Mouse (Mus musculus) adrenal gland, postnatal 14 days (tissue): ENCODE measurements around the gene Krt33b. TPM values are rescaled to one million over a fixed set of nuclear protein-coding genes. Genes with fewer than 3 reads are reported as not detected.

Experiments used
- DNase-seq: peaks from one replicate; pipeline ENCODE4 v3.0.0; 2021; ENCODE audit warnings: mixed read lengths
- total RNA-seq: library from RNA; stranded (reverse); gene quantifications from 2 replicates; pipeline ENCODE4 v1.2.3, GENCODE M21; 2021

Krt33b gene
- total RNA-seq, 1 experiment from 2014 or later, result not detected

DNA sequence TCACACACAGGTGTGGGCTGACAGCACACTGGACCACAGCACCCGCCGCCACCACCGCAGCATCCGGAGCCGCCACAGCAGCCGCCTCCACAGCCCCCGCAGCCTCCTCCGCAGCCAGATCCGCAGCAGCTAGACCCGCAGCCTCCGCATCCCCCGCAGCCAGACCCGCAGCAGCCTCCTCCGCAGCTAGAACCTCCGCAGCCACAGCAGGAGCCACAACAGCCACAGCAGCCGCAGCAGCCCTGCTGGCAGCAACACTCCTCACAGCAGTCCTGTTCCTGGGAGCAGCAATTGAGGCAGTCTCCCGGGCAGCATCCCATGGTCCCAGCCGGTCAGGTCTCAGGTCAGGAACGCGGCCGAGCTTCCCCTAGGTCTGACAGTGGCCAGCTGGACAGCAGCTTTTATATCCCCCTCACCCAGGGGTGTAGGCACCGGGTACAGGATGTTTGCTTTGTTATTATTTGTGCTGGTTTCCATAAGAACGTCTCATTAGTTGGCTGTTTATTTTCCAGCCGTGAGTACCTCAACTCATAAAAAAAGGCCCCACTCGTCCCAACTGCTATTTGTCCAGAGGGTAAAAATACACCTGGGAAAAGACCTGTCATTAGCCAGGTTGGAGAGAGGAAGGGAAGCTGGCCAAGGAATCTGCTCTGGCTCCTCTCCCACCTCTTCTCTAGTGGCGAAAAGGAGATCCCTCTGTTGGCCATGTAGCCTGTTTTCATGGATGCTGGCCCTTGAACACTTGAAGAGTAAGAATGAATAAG is 35.9 kb downstream of the Krt33b start, which contains the start of gene Krtap17-1:
Krtap17-1 (minus strand) TSS at position 375 of the 764 bp plus-strand sequence.
- DNase-seq, result no peak

- DNase-seq, result no peak
Measured at GRCm38 (mm10) chr11:99990571-99990970, 39.1 kb downstream of the Krt33b start.

- peak; percentile 49 for DNase-seq
Measured at GRCm38 (mm10) chr11:99989881-99990405, 39.7 kb downstream of the Krt33b start.

GRCm38 (mm10) chr11:99988530-99988929 is 41.1 kb downstream of the Krt33b start:
- no peak for DNase-seq

DNA sequence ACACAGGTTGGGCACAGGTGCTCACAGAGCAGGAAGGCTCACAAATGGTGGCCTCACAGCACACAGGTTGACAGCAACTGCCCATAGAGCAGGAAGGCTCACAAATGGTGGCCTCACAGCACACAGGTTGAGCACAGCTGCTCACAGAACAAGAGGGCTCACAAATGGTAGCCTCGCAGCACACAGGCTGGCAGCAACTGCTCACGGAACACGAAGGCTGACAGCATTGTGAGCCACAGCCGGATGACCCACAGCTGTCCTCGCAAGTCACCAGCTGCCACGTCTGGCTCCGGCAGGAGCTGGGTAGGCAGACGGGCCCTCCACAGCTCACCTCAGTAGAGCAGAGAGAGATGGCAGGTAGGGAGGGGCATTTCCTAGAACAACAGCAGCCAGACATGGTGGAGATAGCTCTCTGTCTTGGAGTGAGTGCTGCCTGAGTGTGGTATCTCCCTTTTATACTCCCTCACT is 43.5 kb downstream of the Krt33b start, which contains the start of gene Krtap16-1:
Krtap16-1 (minus strand) TSS at position 418 of the 468 bp plus-strand sequence.
- DNase-seq, result no peak

GRCm38 (mm10) chr11:99985291-99986092 is 44.2 kb downstream of the Krt33b start:
- DNase-seq, result peak; percentile 31

DNA sequence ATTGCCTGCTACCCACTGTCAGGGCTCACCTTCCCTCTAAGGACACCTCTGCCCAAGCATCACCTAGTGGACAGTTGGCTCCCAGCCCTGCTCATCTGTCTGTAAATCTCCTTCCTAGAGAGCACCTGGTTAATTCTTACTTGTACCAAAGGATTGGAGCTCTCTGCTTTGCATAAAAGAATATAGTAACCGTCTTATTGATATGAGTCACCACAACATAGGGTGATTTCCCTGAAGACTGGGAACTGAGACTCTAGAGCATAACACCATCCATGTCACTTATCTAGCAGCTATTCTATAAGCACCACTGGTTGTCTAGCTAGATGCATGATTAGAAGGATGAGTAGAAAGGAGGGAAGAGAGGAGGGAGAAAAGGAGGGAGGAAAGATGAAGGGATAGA is 46.2 kb downstream of the Krt33b start:
- no peak for DNase-seq

GRCm38 (mm10) chr11:99982731-99983130 is 46.9 kb downstream of the Krt33b start:
- DNase-seq, result no peak

DNA sequence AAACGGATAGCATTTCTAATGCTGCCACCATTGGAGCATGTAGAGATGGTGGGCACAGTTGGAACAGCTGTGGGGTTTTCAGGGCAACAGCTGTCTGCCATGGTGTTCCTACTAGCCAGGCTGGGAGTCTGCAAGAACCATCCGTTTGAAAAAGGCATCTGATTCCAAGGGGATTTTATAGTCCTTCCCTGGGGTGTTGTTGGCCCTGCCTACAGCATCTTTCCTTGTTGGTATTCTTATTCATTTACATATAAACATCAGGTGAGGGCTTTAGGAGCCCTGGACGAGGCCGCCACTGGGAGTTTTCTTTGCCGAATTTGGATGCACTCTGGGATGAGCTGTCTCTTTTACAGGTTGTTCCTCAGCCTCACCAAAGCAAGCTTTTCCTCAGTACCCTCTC is 50.7 kb downstream of the Krt33b start, which contains the start of gene Krtap29-1:
Krtap29-1 (minus strand) TSS at position 101 of the 400 bp plus-strand sequence.
- DNase-seq, result no peak

Other genes with a start within 250 kb of the Krt33b start
- not detected in 2 replicates for gene Krtap4-8, start 249.2 kb downstream of the Krt33b start, total RNA-seq
- not detected in 2 replicates for gene Krtap4-9, start 244.7 kb downstream of the Krt33b start, total RNA-seq
- gene Gm11596, start 236.4 kb downstream of the Krt33b start, total RNA-seq, result not detected in 2 replicates
- gene Gm11569, start 230.9 kb downstream of the Krt33b start, total RNA-seq, result not detected in 2 replicates
- gene Gm11554, start 225.4 kb downstream of the Krt33b start, total RNA-seq, result not detected in 2 replicates
- gene Krtap4-13, start 220.0 kb downstream of the Krt33b start, total RNA-seq, result not detected in 2 replicates
- gene Gm11564, start 214.2 kb downstream of the Krt33b start, total RNA-seq, result not detected in 2 replicates
- not detected in 2 replicates for gene 2300003K06Rik, start 191.8 kb downstream of the Krt33b start, total RNA-seq
- gene Krtap4-16, start 178.3 kb downstream of the Krt33b start, total RNA-seq, result not detected in 2 replicates
- not detected in 2 replicates for gene Gm11568, start 172.0 kb downstream of the Krt33b start, total RNA-seq
- gene Gm11559, start 165.4 kb downstream of the Krt33b start, total RNA-seq, result not detected in 2 replicates
- gene Krtap9-1, start 156.5 kb downstream of the Krt33b start, total RNA-seq, result not detected in 2 replicates
- not detected in 2 replicates for gene Gm11567, start 150.7 kb downstream of the Krt33b start, total RNA-seq
- gene Krtap31-1, start 121.9 kb downstream of the Krt33b start, total RNA-seq, result not detected in 2 replicates
- not detected in 2 replicates for gene Gm11565, start 115.1 kb downstream of the Krt33b start, total RNA-seq
- gene Krtap31-2, start 93.6 kb downstream of the Krt33b start, total RNA-seq, result not detected in 2 replicates
- gene Krtap9-5, start 81.4 kb downstream of the Krt33b start, total RNA-seq, result not detected in 2 replicates
- not detected in 2 replicates for gene Krtap29-1, start 50.8 kb downstream of the Krt33b start, total RNA-seq
- not detected in 2 replicates for gene Krtap16-1, start 43.3 kb downstream of the Krt33b start, total RNA-seq
- not detected in 2 replicates for gene Krtap17-1, start 35.9 kb downstream of the Krt33b start, total RNA-seq
- not detected in 2 replicates for gene Krt33a, start 13.7 kb downstream of the Krt33b start, total RNA-seq
- gene Krt34, start 11.7 kb upstream of the Krt33b start, total RNA-seq, result not detected in 2 replicates
- gene Krt31, start 20.7 kb upstream of the Krt33b start, total RNA-seq, result not detected in 2 replicates
- not detected in 2 replicates for gene Krt32, start 58.4 kb upstream of the Krt33b start, total RNA-seq
- not detected in 2 replicates for gene Krt35, start 66.4 kb upstream of the Krt33b start, total RNA-seq
- gene Krt36, start 75.8 kb upstream of the Krt33b start, total RNA-seq, result 0.19 TPM in 1 of 2 replicates, not detected in the other
- gene Krt13, start 91.7 kb upstream of the Krt33b start, total RNA-seq, result not detected in 2 replicates
- gene Krt15, start 106.1 kb upstream of the Krt33b start, total RNA-seq, result not detected in 2 replicates
- gene Krt19, start 118.8 kb upstream of the Krt33b start, total RNA-seq, result 6.4 and 6.6 TPM in 2 replicates
- gene Krt9, start 163.4 kb upstream of the Krt33b start, total RNA-seq, result not detected in 2 replicates
- 0.38 and 0.41 TPM in 2 replicates for gene Krt14, start 177.7 kb upstream of the Krt33b start, total RNA-seq
- not detected in 2 replicates for gene Krt16, start 219.0 kb upstream of the Krt33b start, total RNA-seq
- not detected in 2 replicates for gene Krt17, start 231.2 kb upstream of the Krt33b start, total RNA-seq
- gene Krt42, start 240.0 kb upstream of the Krt33b start, total RNA-seq, result not detected in 2 replicates